Mouse (Mus musculus) liver, embryonic 14.5 days (tissue): ENCODE measurements around the gene Ttn.

Source experiments
- CTCF ChIP-seq: IDR thresholded peaks from 2 replicates; pipeline ENCODE4 v1.5.1; 2016; ENCODE audit warnings: antibody characterized with exemption, low read depth, control low read depth
- EP300 ChIP-seq: IDR thresholded peaks from 2 replicates; pipeline ENCODE4 v1.6.1; 2016; ENCODE audit warnings: antibody characterized with exemption, low read depth

DNA sequence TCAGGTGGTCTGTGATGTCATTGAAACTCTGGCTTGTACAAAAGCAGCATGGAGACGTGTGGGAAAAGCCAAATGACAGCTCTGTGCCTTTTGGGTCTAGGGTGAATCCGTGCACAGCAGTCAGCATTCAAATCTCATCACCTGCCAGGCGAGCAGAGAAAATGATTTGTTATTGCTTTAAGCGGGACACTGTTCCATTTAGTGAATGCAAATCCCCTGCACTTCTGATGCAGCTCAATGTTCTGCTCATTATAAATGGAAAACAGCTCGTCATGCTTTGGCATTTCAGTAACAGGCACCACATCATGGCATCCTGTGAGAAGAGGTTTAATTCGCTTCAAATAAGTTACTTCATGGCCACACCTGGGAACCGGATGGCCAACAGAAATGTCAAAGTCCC lies 24.7 kb upstream of the Ttn start:
- TF ChIP-seq EP300, result no peak
- TF ChIP-seq CTCF, result no peak
